Mouse (Mus musculus): Measurements from ENCODE around the gene Nlrp4c.
A peak's percentile ranks its signal among the peaks of the same experiment; 100 is the strongest.
"Not testable (repeated sequence)": the region's sequence is repeated elsewhere in the genome, so short reads cannot be mapped to it uniquely, and the experiment has no call there.

Nlrp4c gene

DNA sequence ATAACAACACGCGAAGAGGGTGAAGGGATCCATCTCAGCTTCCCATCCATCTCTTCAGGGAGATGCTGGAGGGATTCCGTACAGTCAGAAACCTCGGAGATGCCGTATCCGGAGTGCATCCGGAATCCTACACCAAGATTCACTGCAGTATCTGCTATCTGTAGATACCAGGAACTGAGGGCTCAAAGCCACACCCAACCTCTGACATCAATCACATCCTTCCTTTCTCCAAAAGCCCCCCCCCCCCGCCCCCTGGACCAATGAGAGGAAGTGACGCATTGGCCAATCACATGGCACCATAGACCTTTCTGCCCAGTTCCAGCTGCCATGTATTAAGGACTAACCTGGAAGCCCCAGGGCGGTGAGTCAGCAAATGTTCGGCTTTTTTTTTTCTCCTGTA, at the start of gene Nlrp4c:
Gene Nlrp4c, plus strand, starts transcription at position 301 of the 400 bp plus-strand sequence.
- DNase-seq: no peak

DNA sequence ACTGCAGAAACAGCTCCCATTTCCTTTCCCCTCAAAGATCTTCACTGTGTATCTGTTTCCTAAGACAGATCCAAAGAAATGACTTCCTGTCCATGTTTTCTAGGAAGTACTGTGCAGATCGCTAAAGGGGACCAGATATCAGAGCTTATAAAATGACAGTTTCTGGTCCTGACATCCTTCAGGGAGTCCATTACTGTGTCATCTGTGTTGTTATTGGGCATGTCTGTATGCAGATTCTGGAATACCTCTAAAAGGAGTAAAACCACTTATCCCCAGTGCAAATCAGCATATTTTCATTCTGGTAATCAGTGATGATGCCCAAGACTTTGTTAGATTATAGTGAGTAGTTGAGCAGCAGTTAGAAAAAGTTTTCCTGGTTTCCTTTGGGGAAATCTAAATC, 34.1 kb upstream of the Nlrp4c start, which contains the start of gene Vmn1r65:
Gene Vmn1r65, minus strand, starts transcription at position 101 of the 400 bp plus-strand sequence.
- DNase-seq: no peak

- no peak for DNase-seq
Observed at GRCm38 (mm10) chr7:6119501-6119900, 74.5 kb downstream of the Nlrp4c start.

- DNase-seq: not testable (repeated sequence)
Observed at GRCm38 (mm10) chr7:6120104-6120503, 75.1 kb downstream of the Nlrp4c start.

DNA sequence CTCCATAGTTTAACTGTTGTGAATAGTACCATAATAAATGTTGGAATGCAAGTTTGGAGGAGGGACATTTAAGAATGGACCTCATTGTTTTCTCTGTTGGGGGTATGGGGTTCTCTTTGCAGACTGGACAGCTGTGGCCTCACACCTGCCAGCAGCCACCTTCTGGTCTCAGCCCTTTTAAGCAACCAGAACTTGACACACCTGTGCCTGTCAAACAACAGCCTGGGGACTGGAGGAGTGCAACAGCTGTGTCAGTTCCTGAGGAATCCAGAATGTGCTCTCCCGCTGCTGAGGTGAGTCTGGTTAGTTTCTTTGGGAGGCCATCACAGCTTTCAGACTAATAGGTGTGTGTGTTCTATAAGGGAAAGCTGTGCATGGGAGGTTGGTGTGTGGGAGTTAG, 76.2 kb downstream of the Nlrp4c start:
- DNase-seq: not testable (repeated sequence)

DNA sequence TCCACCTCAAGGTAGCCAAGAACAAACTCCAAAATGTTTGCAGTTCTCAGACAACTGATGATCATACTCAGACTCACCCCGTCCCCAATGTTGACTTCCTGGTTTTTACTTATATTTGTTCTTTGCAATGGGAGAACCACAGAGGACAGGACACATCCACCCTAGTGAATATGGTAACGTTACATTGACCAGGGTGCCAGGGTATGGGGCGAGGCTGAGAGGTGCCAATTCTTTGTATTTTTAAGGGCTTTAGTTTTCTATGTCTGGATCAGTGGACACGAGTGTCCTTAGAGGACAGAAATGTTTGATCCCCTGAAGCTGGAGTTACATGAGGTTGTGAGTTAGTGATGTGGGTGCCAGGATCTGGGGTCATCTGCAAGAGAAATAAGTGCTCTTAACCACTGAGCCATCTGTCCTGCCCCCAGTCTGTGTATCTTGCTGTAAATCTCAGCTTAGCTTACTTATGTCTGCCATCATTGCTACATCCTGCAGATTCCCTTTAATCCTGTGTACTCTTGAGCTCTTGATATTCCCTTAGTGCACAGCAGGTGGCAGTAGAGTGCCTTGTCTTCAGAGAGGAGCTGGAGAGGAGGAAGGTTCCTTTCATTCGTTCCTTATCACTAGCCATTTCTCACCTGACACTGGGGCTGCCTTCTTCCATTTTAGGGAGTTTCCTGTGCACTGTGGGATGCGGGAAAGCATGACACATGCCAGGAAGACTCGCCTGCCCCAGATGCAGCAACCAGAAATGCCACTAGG, 81.9 kb downstream of the Nlrp4c start:
- peak; percentile 85 for DNase-seq

GRCm38 (mm10) chr7:6130346-6130745, 85.4 kb downstream of the Nlrp4c start:
- no peak for DNase-seq

GRCm38 (mm10) chr7:6132646-6133045, 87.7 kb downstream of the Nlrp4c start:
- no peak for DNase-seq

DNA sequence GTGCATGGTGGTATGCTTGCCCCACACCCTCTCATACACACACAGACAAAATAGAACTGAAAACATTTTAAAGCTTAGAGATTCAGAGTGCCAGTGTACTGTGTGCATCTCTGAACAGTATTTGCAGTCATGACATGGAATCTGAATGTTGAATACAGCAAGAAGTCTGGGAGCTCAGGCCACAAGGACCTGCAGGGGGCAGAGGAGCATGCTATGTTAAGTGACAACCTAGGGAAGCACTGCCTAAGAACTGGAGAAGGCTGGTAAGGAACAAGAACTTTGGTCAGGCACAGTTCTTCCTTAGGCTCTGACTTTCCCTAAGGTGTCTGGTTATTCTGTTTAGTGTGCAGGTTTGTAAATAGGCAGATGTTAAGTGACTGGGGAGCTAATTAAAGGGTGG, 91.5 kb downstream of the Nlrp4c start:
- DNase-seq: no peak

GRCm38 (mm10) chr7:6139295-6139694, 94.3 kb downstream of the Nlrp4c start:
- DNase-seq: no peak

GRCm38 (mm10) chr7:6143991-6144531, 99.1 kb downstream of the Nlrp4c start:
- DNase-seq: no peak

- DNase-seq: no peak
Observed at GRCm38 (mm10) chr7:6145423-6146188, 100.6 kb downstream of the Nlrp4c start.

DNA sequence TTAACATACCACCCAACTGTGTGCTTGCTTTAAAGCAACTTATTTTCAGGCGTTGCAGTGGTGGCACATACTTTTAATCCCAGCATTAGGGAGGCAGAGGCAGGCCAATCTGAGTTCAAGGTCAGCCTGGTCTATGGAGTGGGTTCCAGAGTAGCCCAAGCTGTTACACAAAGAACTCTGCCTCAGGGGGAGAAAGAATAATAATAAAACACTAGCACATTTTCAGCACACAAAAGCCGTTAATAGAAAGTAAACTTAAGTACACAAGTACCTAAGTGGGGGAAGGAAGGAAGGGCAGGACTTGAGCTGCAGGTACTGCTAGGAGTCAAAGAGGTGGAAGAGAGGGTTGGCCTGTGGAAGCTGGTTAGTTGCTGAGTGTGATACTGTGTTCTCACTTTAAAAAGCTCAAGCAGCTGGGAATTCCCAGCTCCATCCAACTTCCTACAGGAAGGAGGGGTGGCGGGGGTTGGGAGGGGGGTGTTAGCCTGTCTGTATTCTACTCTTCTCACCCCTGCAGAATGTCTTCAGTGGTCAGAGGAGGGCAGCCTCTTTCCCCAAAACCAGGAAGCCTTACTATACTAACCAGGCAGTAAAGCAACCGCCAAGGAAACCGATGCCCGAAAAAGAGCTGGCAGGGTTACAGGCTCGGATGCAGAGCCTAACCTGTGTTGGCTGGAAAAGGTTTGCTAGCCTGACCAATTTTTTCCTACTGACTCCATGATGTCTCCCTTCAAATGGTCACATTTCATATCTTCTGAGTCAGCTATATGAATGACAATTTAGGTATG, 101.4 kb downstream of the Nlrp4c start:
- no peak for DNase-seq

GRCm38 (mm10) chr7:6146982-6147325, 102.0 kb downstream of the Nlrp4c start:
- no peak for DNase-seq

DNA sequence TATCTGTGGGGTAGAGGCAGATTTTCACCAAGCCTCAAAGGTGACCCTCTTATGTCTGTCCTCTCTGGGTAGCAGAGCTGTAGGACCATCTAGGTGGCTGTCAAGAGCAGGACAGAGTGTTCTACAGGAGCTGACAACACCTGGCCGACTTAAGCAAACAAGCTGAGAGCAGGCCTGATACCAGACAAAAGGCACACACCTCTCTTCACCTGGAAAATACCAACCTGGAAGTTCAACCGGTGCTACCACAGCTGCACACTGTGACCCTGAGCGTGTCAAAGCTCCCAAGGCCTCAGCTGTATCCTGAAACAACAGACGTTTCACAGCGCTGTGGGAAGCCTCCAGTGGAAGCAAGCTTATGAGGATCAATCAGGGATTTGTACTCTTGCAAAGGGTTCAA, 102.7 kb downstream of the Nlrp4c start:
- DNase-seq: no peak

GRCm38 (mm10) chr7:6151266-6151665, 106.3 kb downstream of the Nlrp4c start:
- DNase-seq: no peak

DNA sequence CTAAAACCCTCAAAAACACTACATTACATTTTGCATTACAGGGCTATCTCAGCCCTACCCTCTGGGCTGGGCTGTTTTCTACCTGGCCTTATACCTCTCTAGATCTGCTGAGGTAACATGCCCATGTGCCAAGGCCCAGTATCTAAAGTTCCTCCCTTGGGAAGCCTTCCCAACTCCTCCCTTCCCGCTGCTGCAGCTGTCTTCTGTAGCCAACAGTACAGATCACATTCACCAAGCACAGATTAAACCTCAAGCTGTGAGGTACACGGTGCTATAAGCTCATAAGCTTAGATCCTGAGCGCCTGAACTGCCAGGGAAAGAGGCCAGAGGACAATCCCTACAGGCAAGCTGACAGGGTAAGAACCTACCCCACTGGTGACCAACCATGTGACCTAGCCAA, 107.1 kb downstream of the Nlrp4c start:
- DNase-seq: no peak

- no peak for DNase-seq
Observed at GRCm38 (mm10) chr7:6153131-6153530, 108.2 kb downstream of the Nlrp4c start.

DNA sequence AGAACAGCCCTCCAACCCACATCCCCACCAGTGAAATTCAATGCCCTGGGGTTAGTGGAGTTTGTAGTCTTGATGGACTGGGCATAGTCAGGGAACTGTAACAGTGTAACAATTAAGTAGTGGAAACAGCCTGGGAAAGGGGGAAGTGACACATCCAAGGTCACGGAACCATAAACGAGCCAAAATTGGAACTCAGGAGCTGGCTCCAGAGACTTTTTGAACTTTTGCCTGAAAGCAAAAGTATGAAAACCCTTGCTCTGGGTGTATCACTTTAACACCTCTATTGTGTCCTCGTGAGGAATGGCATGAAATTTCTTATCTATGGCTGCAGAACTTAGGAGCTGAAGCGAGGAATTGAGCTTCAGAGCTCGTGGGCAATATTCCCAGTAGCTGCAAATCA, 109.2 kb downstream of the Nlrp4c start:
- DNase-seq: no peak
